Mouse (Mus musculus): Measurements from ENCODE around the gene Abhd12.

DNA sequence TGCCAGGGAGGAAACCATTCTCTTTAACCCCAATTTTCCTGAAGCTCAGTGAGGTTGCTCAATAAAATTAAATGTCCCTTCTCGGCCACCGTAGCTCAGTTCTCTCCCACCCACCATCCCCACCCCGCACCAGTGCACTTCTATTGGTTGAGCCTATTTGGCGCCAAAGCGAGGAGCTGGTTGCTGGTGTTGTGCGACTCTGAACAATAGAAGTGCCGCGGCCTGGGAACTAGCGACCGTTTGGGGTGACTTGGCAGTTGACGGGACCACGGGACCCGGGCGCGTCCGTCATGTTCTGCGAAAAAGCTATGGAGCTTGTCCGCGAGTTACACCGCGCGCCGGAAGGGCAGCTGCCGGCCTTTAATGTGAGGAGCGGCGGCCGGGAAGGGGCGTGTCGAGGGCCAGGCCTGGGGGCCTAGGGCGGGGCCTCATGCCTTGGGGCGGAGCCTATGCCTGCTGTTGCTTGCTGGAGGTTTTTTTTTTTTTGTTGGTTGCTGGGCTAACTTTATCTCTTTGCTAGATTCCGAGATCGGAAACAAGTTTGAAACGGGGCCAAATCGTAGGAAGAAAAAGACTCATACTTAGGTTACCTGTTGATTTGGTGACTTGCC is 5.0 kb upstream of the Abhd12 start:
- TF ChIP-seq TAL1 (IDR thresholded peaks at IDR 0.05; ENCODE audit: low read length) (no peak), GATA1 (IDR thresholded peaks at IDR 0.05; ENCODE audit: low read length) (0 out of 2 replicates have a peak, but pooled peaks have one; percentile 10)
